Mouse (Mus musculus): ENCODE data around the gene Coro6. TPM values are rescaled to one million over a fixed set of nuclear protein-coding genes. Genes with fewer than 3 reads are reported as not detected.

Coro6 gene
- polyA plus RNA-seq, 1 experiment from 2014 or later: 0.13 TPM

GRCm38 (mm10) chr11:77444939-77445338 lies 17.3 kb upstream of the Coro6 start:
- H3K9ac ChIP-seq (replicated peaks): no peak overlapping the region

DNA sequence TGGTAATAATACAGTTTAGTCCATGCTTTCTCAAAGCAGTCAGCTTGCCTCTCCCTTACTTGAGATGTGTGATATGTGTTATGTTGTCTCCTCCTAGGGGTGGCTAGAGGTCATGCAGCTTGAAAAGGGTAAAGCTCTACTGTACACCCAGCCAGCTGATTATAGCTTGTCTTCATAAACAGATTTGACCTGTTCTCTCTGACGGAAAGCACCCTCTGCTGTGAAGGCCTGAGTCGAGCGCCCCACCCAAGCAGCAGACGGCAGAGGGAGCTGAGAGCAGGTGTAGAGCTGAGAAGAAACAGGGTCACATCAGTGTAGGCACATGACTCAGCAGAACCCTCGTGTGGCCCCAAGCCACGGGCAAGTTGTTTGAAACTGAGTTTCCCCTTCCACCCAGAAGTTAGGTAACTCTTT lies 15.6 kb upstream of the Coro6 start:
- Histone ChIP-seq H3K4me1 (no peaks in the 10 kb centered on the region), H3K9me3 (no peaks in the 10 kb centered on the region), H3K36me3 (peaks cover 29% of the 10 kb centered on the region), H3K27ac (replicated peaks) (no peak overlapping the region), H3K27me3 (no peaks in the 10 kb centered on the region), H3K4me3 (no peak overlapping the region), H3K4me2 (replicated peaks) (no peak overlapping the region), H3K9ac (replicated peaks) (no peak overlapping the region)
- no peak for ATAC-seq (ENCODE audit: low FRiP score, low read depth)
- WGBS: 62% methylated on average over 6 of the region's 6 CpGs

More at GRCm38 (mm10) chr11:77444939-77445338, 17.3 kb upstream of the Coro6 start:
- Histone ChIP-seq H3K4me2 (replicated peaks) (no peak overlapping the region), H3K27me3 (no peaks in the 10 kb centered on the region), H3K27ac (replicated peaks) (no peak overlapping the region), H3K4me1 (no peaks in the 10 kb centered on the region), H3K9me3 (no peaks in the 10 kb centered on the region), H3K4me3 (no peak overlapping the region), H3K36me3 (peaks cover 30% of the 10 kb centered on the region)
- 83% methylated on average over 2 of the region's 2 CpGs for WGBS
- ATAC-seq (ENCODE audit: low FRiP score, low read depth): no peak

GRCm38 (mm10) chr11:77449224-77449623 lies 13.0 kb upstream of the Coro6 start:
- WGBS: 96% methylated on average over 7 of the region's 7 CpGs

DNA sequence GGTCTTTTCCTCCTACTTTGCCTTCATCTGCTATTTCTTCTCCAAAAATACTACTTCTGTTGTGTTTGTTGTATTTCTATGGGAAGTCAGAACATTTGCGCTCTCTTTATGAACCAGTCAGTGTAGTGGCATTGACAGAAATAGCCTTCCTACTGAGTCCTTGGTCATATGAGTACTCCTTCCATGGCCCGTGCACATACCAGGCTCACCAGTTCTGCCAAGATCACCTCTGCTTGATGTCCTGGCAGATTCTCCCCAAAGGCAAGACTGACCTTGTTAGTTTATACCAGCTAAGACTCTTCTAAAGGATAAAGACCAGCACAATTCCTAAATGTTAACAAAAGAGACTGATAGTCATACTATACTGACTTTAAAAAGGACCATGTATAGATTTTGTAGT lies 10.5 kb upstream of the Coro6 start:
- Histone ChIP-seq H3K36me3 (peaks cover 46% of the 10 kb centered on the region), H3K4me3 (no peak overlapping the region), H3K27ac (replicated peaks) (no peak overlapping the region), H3K9ac (replicated peaks) (no peak overlapping the region), H3K9me3 (no peaks in the 10 kb centered on the region), H3K27me3 (no peaks in the 10 kb centered on the region), H3K4me2 (replicated peaks) (no peak overlapping the region), H3K4me1 (no peaks in the 10 kb centered on the region)
- 93% methylated on average over 2 of the region's 2 CpGs for WGBS
- no peak for ATAC-seq (ENCODE audit: low FRiP score, low read depth)

More at GRCm38 (mm10) chr11:77449224-77449623, 13.0 kb upstream of the Coro6 start:
- ATAC-seq (ENCODE audit: low FRiP score, low read depth): no peak
- Histone ChIP-seq H3K9me3 (no peaks in the 10 kb centered on the region), H3K27me3 (no peaks in the 10 kb centered on the region), H3K9ac (replicated peaks) (no peak overlapping the region), H3K4me1 (no peaks in the 10 kb centered on the region), H3K4me3 (no peak overlapping the region), H3K36me3 (peaks cover 31% of the 10 kb centered on the region), H3K4me2 (replicated peaks) (no peak overlapping the region), H3K27ac (replicated peaks) (no peak overlapping the region)

DNA sequence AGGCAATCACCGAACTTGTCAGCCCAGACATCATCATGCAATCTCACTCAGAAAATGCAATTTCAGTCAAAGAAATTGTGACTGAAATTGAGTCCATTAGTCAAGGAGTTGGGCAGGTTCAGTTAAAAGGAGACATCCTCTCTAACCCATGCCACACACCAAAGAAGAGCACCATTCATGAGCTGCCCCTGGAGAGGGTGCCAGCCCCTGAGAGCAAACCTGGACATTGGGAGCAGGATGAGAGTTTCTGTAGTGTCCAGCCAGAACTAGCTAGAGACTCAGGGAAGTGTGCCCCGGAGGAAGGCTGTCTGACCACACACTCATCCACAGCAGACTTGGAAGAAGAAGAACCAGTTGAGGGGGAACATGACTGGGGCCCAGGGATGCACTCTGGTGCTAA lies 8.8 kb upstream of the Coro6 start:
- Histone ChIP-seq H3K4me2 (replicated peaks) (no peak overlapping the region), H3K27me3 (no peaks in the 10 kb centered on the region), H3K4me1 (no peaks in the 10 kb centered on the region), H3K27ac (replicated peaks) (no peak overlapping the region), H3K9ac (replicated peaks) (no peak overlapping the region), H3K9me3 (no peaks in the 10 kb centered on the region), H3K4me3 (no peak overlapping the region), H3K36me3 (peaks cover 46% of the 10 kb centered on the region)
- no peak for ATAC-seq (ENCODE audit: low FRiP score, low read depth)
- WGBS: 96% methylated on average over 2 of the region's 2 CpGs

GRCm38 (mm10) chr11:77455770-77456510 lies 6.3 kb upstream of the Coro6 start:
- Histone ChIP-seq H3K4me3 (no peak overlapping the region), H3K27me3 (peaks cover 9% of the 10 kb centered on the region), H3K9me3 (no peaks in the 10 kb centered on the region), H3K27ac (replicated peaks) (no peak overlapping the region), H3K4me2 (replicated peaks) (no peak overlapping the region), H3K9ac (replicated peaks) (no peak overlapping the region), H3K4me1 (no peaks in the 10 kb centered on the region), H3K36me3 (peaks cover 26% of the 10 kb centered on the region)
- no peak for ATAC-seq (ENCODE audit: low FRiP score, low read depth)
- WGBS: 90% methylated on average over 9 of the region's 9 CpGs

DNA sequence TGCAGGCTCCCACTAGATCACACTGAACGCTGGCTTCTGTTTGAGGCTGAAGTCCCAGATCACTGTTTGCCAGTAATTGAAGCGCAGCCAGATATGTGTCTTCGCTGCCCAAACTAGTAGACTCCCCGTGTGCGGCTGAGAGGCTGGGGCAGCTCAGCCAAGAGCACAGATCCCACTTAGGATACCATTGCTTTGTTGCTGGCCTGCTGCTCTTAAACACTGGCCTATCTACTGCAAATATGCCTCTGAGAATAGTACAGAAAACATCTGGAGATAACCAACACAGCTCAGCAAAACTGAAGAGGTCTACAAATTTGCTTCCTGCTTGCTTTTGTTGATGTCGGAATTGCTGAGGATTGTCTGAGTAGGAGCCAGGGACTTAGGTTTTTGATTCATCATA lies 5.3 kb upstream of the Coro6 start:
- Histone ChIP-seq H3K27ac (replicated peaks) (no peak overlapping the region), H3K36me3 (peaks cover 26% of the 10 kb centered on the region), H3K4me3 (no peak overlapping the region), H3K4me1 (peaks cover 1% of the 10 kb centered on the region), H3K4me2 (replicated peaks) (no peak overlapping the region), H3K9me3 (no peaks in the 10 kb centered on the region), H3K27me3 (peaks cover 18% of the 10 kb centered on the region), H3K9ac (replicated peaks) (no peak overlapping the region)
- no peak for ATAC-seq (ENCODE audit: low FRiP score, low read depth)
- 89% methylated on average over 6 of the region's 6 CpGs for WGBS

DNA sequence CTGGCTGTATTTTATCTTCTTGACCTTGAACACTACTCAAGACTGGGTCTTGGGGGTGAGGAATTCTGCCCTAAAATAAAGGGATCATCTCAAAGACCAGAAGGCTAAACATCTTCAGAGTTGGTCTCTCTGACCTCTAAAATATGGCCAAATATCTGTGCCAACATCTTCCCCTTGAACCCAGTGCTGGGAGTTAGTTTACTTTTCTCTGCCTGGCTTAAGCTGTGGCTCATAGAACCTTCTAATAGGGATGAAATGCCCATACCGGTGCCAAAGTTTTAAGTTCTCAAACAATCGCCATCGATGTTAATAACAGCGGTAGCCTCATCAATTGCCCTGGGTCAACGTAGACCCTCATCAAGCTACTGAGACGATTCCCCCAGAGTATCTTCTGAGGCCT lies 355 bp upstream of the Coro6 start:
- ATAC-seq (ENCODE audit: low FRiP score, low read depth): no peak
- peak overlapping the region; percentile 59 for H3K4me3 ChIP-seq
- H3K9me3 ChIP-seq: no peaks in the 10 kb centered on the region
- H3K9ac ChIP-seq (replicated peaks): peak overlapping the region; percentile 60; the same call in 1 of the 2 replicates
- H3K4me2 ChIP-seq (replicated peaks): peak overlapping the region; percentile 98
- H3K27me3 ChIP-seq: peaks cover 68% of the 10 kb centered on the region
- WGBS: 4% methylated on average over 6 of the region's 6 CpGs
- H3K27ac ChIP-seq (replicated peaks): no peak overlapping the region
- H3K36me3 ChIP-seq: no peaks in the 10 kb centered on the region
- peaks cover 14% of the 10 kb centered on the region for H3K4me1 ChIP-seq

DNA sequence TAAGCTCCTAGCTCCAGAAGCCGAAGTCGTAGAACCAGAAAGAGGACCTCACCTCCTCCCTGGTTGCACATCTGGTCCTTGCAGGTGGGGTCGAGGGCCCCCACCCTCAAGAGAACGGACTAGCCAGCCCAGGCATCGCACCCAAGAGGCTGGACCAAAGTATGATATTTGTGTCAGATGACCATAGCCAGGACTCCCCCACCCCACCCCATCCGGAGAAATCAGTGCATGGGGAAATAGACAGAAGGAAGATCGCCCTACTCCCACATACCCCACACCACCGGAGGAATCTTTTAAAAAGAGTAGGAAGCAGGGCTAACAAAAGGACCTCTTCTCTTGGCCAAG lies 862 bp downstream of the Coro6 start:
- H3K4me1 ChIP-seq: peaks cover 23% of the 10 kb centered on the region
- H3K27ac ChIP-seq (replicated peaks): no peak overlapping the region
- H3K9me3 ChIP-seq: no peaks in the 10 kb centered on the region
- H3K36me3 ChIP-seq: no peaks in the 10 kb centered on the region
- peak overlapping the region; percentile 98 for H3K4me2 ChIP-seq (replicated peaks)
- H3K4me3 ChIP-seq: peak overlapping the region; percentile 59; the same call in 1 of the 2 replicates
- WGBS: 39% methylated on average over 8 of the region's 8 CpGs
- no peak overlapping the region for H3K9ac ChIP-seq (replicated peaks)
- H3K27me3 ChIP-seq: peaks cover 80% of the 10 kb centered on the region
- ATAC-seq (ENCODE audit: low FRiP score, low read depth): no peak

GRCm38 (mm10) chr11:77463786-77464185 lies 1.6 kb downstream of the Coro6 start:
- peaks cover 87% of the 10 kb centered on the region for H3K27me3 ChIP-seq
- no peak for ATAC-seq (ENCODE audit: low FRiP score, low read depth)
- 73% methylated on average over 10 of the region's 10 CpGs for WGBS

GRCm38 (mm10) chr11:77464684-77465083 lies 2.5 kb downstream of the Coro6 start:
- WGBS: 60% methylated on average over 4 of the region's 4 CpGs
- Histone ChIP-seq H3K36me3 (no peaks in the 10 kb centered on the region), H3K9me3 (no peaks in the 10 kb centered on the region), H3K27me3 (peaks cover 96% of the 10 kb centered on the region), H3K9ac (replicated peaks) (no peak overlapping the region), H3K4me3 (no peak overlapping the region), H3K4me1 (peaks cover 23% of the 10 kb centered on the region), H3K27ac (replicated peaks) (no peak overlapping the region), H3K4me2 (replicated peaks) (no peak overlapping the region)
- ATAC-seq (ENCODE audit: low FRiP score, low read depth): no peak

More at GRCm38 (mm10) chr11:77463786-77464185, 1.6 kb downstream of the Coro6 start:
- Histone ChIP-seq H3K4me1 (peaks cover 23% of the 10 kb centered on the region), H3K4me3 (no peak overlapping the region), H3K27ac (replicated peaks) (no peak overlapping the region), H3K4me2 (replicated peaks) (no peak overlapping the region), H3K36me3 (no peaks in the 10 kb centered on the region), H3K9me3 (no peaks in the 10 kb centered on the region), H3K9ac (replicated peaks) (no peak overlapping the region)

DNA sequence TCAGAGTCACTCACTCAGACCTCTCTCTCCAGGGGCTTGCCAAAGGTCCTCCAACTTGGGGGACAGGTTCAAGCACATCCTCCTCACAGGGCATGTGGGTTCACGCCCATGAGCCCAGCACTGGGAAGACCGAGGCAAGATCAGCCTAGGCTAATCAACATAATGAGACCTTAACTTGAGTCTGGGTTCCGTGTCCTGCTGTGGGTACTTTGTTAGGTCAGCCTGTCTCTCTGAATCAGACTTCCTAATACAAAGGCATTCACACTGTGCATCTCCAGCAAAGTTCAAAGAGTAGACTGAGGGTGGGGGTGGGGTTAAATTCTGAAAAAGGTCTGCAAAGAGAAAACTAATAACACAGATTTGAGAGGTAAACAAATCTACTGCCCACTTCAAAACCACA lies 2.9 kb downstream of the Coro6 start:
- 55% methylated on average over 3 of the region's 3 CpGs for WGBS

DNA sequence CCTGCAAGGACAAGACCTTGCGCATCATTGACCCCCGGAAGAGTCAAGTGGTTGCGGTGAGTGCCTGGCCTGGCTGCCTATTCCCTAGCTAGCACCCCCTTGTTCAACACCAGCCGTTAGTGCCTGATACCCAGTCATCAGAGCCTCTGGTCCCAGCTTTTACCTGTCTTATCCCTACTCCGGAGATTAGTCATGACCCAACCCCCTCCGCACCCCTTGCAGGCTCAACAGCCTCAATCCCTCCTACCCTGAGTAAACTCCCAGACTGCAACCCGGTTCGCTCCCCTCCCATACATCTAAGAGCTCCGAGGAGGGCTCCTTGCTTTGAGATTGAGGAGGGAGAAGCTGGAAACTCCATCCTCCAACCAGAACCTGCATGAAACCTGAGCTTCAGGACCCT lies 4.3 kb downstream of the Coro6 start:
- WGBS: 33% methylated on average over 9 of the region's 9 CpGs
- Histone ChIP-seq H3K9ac (replicated peaks) (no peak overlapping the region), H3K9me3 (no peaks in the 10 kb centered on the region), H3K27ac (replicated peaks) (no peak overlapping the region), H3K4me1 (peaks cover 23% of the 10 kb centered on the region), H3K4me2 (replicated peaks) (no peak overlapping the region), H3K4me3 (no peak overlapping the region), H3K36me3 (peaks cover 17% of the 10 kb centered on the region), H3K27me3 (peaks cover 81% of the 10 kb centered on the region)
- no peak for ATAC-seq (ENCODE audit: low FRiP score, low read depth)

More for the DNA sequence above, 2.9 kb downstream of the Coro6 start:
- H3K9ac ChIP-seq (replicated peaks): no peak overlapping the region
- H3K27me3 ChIP-seq: peaks cover 95% of the 10 kb centered on the region
- no peaks in the 10 kb centered on the region for H3K9me3 ChIP-seq
- no peak overlapping the region for H3K4me2 ChIP-seq (replicated peaks)
- H3K4me1 ChIP-seq: peaks cover 23% of the 10 kb centered on the region
- peaks cover 3% of the 10 kb centered on the region; the same call in 1 of the 2 replicates for H3K36me3 ChIP-seq
- H3K4me3 ChIP-seq: no peak overlapping the region
- no peak overlapping the region for H3K27ac ChIP-seq (replicated peaks)
- no peak for ATAC-seq (ENCODE audit: low FRiP score, low read depth)

All from midbrain, embryonic 12.5 days (tissue).